Mouse (Mus musculus) C2C12 (cell line): Measurements from ENCODE around the gene Lactbl1.

ENCODE experiments used
- CEBPB ChIP-seq: IDR thresholded peaks from one replicate; pipeline ENCODE4 v1.6.1; 2011; ENCODE audit warnings: low read depth, mild to moderate bottlenecking, control low read depth, moderate library complexity
- CTCF ChIP-seq: IDR thresholded peaks from one replicate; pipeline ENCODE4 v1.5.1; 2011; ENCODE audit not compliant: control insufficient read depth, insufficient read depth, insufficient read length
- FOSL1 ChIP-seq: IDR thresholded peaks from one replicate; pipeline ENCODE4 v1.8.0; 2011; ENCODE audit warnings: mild to moderate bottlenecking, low read length; ENCODE audit not compliant: poor library complexity, insufficient read depth, severe bottlenecking
- MAX ChIP-seq: IDR thresholded peaks from one replicate; pipeline ENCODE4 v1.6.1; 2011; ENCODE audit warnings: mild to moderate bottlenecking, control low read depth
- MYOD1 ChIP-seq: IDR thresholded peaks from one replicate; pipeline ENCODE4 v1.6.1; 2011; ENCODE audit warnings: low read depth; ENCODE audit not compliant: control insufficient read depth, insufficient read length
- MYOG ChIP-seq: IDR thresholded peaks from one replicate; pipeline ENCODE4 v1.6.1; 2011; ENCODE audit not compliant: control insufficient read depth, insufficient read length; ENCODE audit errors: extremely low read depth
- USF1 ChIP-seq: IDR thresholded peaks from one replicate; pipeline ENCODE4 v1.6.1; 2011; ENCODE audit warnings: low read depth, mild to moderate bottlenecking, control low read depth, moderate library complexity

- TF ChIP-seq MYOG (no peak), MYOD1 (no peak), CTCF (peak; percentile 80), USF1 (no peak), MAX (peak; percentile 70), CEBPB (no peak), FOSL1 (no peak)
Observed at GRCm38 (mm10) chr4:136602568-136602967, 19.9 kb upstream of the Lactbl1 start, which contains the start of gene Kdm1a.
